Mouse (Mus musculus) left cerebral cortex, postnatal 14 days (tissue): ENCODE data around the gene Gm8693. TPM values are rescaled to one million over a fixed set of nuclear protein-coding genes. Genes with fewer than 3 reads are reported as not detected.
"Not testable (repeated sequence)": the region's sequence is repeated elsewhere in the genome, so short reads cannot be mapped to it uniquely, and the experiment has no call there.

ENCODE experiments used
- DNase-seq, 2 experiments: peaks; one replicate each; pipeline ENCODE4 v3.0.0; 2021 to 2022; ENCODE audit warnings: low spot score in 2 of 2, mixed read lengths in 1 of 2
- intact Hi-C: fragments of 180-260 bp; cut with DNase I; formaldehyde crosslinking; loops from one replicate; pipeline ENCODE4 v1.15.1; 2025
- long read RNA-seq, 2 experiments: library from polyadenylated mRNA; stranded (forward); transcript quantifications; one replicate each; pipeline ENCODE4 v2.0.0; 2021
- total RNA-seq, 2 experiments: library from RNA; stranded (reverse); gene quantifications; 2 replicates each; pipeline ENCODE4 v1.2.3; 2021

Gm8693 gene
- total RNA-seq: not detected
- long read RNA-seq, experiment 1: 0 reads
- long read RNA-seq, experiment 2: 0 reads

- intact Hi-C loops, DNase-seq: not testable (repeated sequence)
Measured at GRCm38 (mm10) chr7:22692217-22692616, at the start of gene Gm8693. Gene Gm8693, minus strand, starts transcription at chr7:22692317.

GRCm38 (mm10) chr7:22719610-22720009, 27.5 kb upstream of the Gm8693 start, which contains the start of gene Gm4567:
Gene Gm4567, minus strand, starts transcription at chr7:22719710.
- DNase-seq, intact Hi-C loops: not testable (repeated sequence)

DNA sequence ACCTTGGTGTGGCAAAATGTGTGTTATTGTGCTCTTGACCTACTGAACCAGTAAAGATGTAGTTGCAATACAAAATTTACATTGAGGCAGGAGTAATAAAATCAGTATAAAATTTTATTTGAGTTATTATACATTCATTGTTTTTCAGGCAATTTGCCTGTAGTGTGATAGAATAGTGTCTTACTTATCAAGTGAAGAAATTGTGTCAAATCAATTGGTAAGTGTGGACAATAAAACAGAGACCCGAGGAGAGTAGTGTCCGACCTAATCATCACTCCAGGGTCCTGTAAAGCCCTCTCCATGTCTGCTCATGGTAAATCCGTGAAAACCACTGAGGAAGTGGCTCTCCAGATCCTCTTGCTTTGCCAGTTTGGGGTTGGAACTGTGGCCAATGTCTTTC, 34.4 kb downstream of the Gm8693 start, which contains the start of gene Vmn1r155:
Gene Vmn1r155, plus strand, starts transcription at position 301 of the 400 bp plus-strand sequence.
- intact Hi-C loops, DNase-seq: not testable (repeated sequence)

Other genes starting within 250 kb of the Gm8693 start
- not detected for gene Gm10665, start 228.2 kb downstream of the Gm8693 start, total RNA-seq
- gene Vmn1r151, start 192.6 kb downstream of the Gm8693 start, total RNA-seq: not detected
- not detected for gene Vmn1r152, start 169.3 kb downstream of the Gm8693 start, total RNA-seq
- not detected for gene Gm8677, start 157.4 kb downstream of the Gm8693 start, total RNA-seq
- gene Gm4201, start 127.0 kb downstream of the Gm8693 start, total RNA-seq: not detected
- gene Gm4565, start 104.2 kb downstream of the Gm8693 start, total RNA-seq: not detected
- gene Vmn1r155, start 34.3 kb downstream of the Gm8693 start, total RNA-seq: not detected
- gene Gm4567, start 27.4 kb upstream of the Gm8693 start, total RNA-seq: not detected
- gene Vmn1r157, start 69.4 kb upstream of the Gm8693 start, total RNA-seq: not detected
- not detected for gene Vmn1r158, start 98.5 kb upstream of the Gm8693 start, total RNA-seq
- not detected for gene Vmn1r159, start 151.3 kb upstream of the Gm8693 start, total RNA-seq
- gene Vmn1r160, start 178.9 kb upstream of the Gm8693 start, total RNA-seq: not detected